Mouse (Mus musculus) embryonic facial prominence, embryonic 10.5 days (tissue): ENCODE data around the gene Mmp11. TPM values are rescaled to one million over a fixed set of nuclear protein-coding genes. Genes with fewer than 3 reads are reported as not detected.

Experiments
- DNase-seq: peaks from one replicate; pipeline ENCODE4 v3.0.0-alpha.2; 2017; ENCODE audit warnings: low spot score
- H3K27ac ChIP-seq: fragments of 300-500 bp; sonication (generic); replicated peaks from 2 replicates; pipeline ENCODE4 v1.5.1; 2016; ENCODE audit warnings: mild to moderate bottlenecking
- H3K27me3 ChIP-seq: fragments of 300-500 bp; sonication (generic); replicated peaks from 2 replicates; pipeline ENCODE4 v1.6.1; 2016; ENCODE audit warnings: low read depth, mild to moderate bottlenecking; ENCODE audit not compliant: poor library complexity, severe bottlenecking
- H3K36me3 ChIP-seq: fragments of 300-500 bp; sonication (generic); replicated peaks from 2 replicates; pipeline ENCODE4 v1.6.1; 2016; ENCODE audit warnings: mild to moderate bottlenecking, moderate library complexity
- H3K4me1 ChIP-seq: fragments of 300-500 bp; sonication (generic); 2 replicates; pipeline ENCODE4 v1.6.1; 2016
- H3K4me3 ChIP-seq: fragments of 300-500 bp; sonication (generic); 2 replicates; pipeline ENCODE4 v1.5.1; 2016; ENCODE audit warnings: mild to moderate bottlenecking, moderate library complexity
- H3K9me3 ChIP-seq: fragments of 300-500 bp; sonication (generic); 2 replicates; pipeline ENCODE4 v1.6.1; 2016; ENCODE audit warnings: mild to moderate bottlenecking
- WGBS: fragments of 180-500 bp; shearing (Covaris S2); methylation state at CpG from one replicate; pipeline ENCODE4 v1.1.7; 2016; 5-methylcytosine and 5-hydroxymethylcytosine counted together
- polyA plus RNA-seq: library from polyadenylated mRNA; unstranded; fragments of >200 nt; fragmentation: Nextera tagmentation; extraction: Ambion mirVana; gene quantifications from 2 replicates; pipeline ENCODE4 v1.2.1, GENCODE M21; 2016

Gene Mmp11
- polyA plus RNA-seq, result 36.7 and 46.4 TPM in 2 replicates

- H3K4me1 ChIP-seq, result peaks cover 57% of the 10 kb centered on the region
- 2% methylated on average over 51 of the region's 51 CpGs for WGBS
- no peak within 1 kb of the TSS for H3K27ac ChIP-seq
- peak within 1 kb of the TSS; percentile 71 for H3K4me3 ChIP-seq
- peak; percentile 84 for DNase-seq
- peaks cover 95% of the 10 kb centered on the region for H3K27me3 ChIP-seq
- H3K9me3 ChIP-seq, result no peaks in the 10 kb centered on the region
- H3K36me3 ChIP-seq, result no peaks in the 10 kb centered on the region
Observed at GRCm38 (mm10) chr10:75935680-75936541, at the start of gene Mmp11. Gene Mmp11, minus strand, starts transcription at chr10:75936496.

GRCm38 (mm10) chr10:75979432-75979831, 43.1 kb upstream of the Mmp11 start:
- Histone ChIP-seq H3K27me3 (no peaks in the 10 kb centered on the region), H3K36me3 (no peaks in the 10 kb centered on the region), H3K9me3 (0 out of 2 replicates have a peak, but pooled peaks cover 3% of the 10 kb centered on the region), H3K4me1 (peaks cover 4% of the 10 kb centered on the region; the same call in 1 of the 2 replicates), H3K4me3 (no peak overlapping the region), H3K27ac (no peak overlapping the region)
- 88% methylated on average over 3 of the region's 3 CpGs for WGBS
- DNase-seq, result no peak

- 87% methylated on average over 5 of the region's 5 CpGs for WGBS
- Histone ChIP-seq H3K4me3 (no peak overlapping the region), H3K9me3 (0 out of 2 replicates have a peak, but pooled peaks cover 3% of the 10 kb centered on the region), H3K27me3 (no peaks in the 10 kb centered on the region), H3K27ac (no peak overlapping the region), H3K36me3 (no peaks in the 10 kb centered on the region), H3K4me1 (peaks cover 4% of the 10 kb centered on the region; the same call in 1 of the 2 replicates)
- DNase-seq, result no peak
Observed at GRCm38 (mm10) chr10:75978835-75979157, 42.5 kb upstream of the Mmp11 start.

- Histone ChIP-seq H3K36me3 (no peaks in the 10 kb centered on the region), H3K27ac (no peak overlapping the region), H3K27me3 (no peaks in the 10 kb centered on the region), H3K9me3 (0 out of 2 replicates have a peak, but pooled peaks cover 3% of the 10 kb centered on the region), H3K4me1 (peaks cover 4% of the 10 kb centered on the region; the same call in 1 of the 2 replicates), H3K4me3 (no peak overlapping the region)
- WGBS, result 49% methylated on average over 10 of the region's 10 CpGs
- DNase-seq, result no peak
Observed at GRCm38 (mm10) chr10:75978119-75978834, 42.0 kb upstream of the Mmp11 start.

GRCm38 (mm10) chr10:75975216-75975615, 38.9 kb upstream of the Mmp11 start:
- 72% methylated on average over 5 of the region's 5 CpGs for WGBS

GRCm38 (mm10) chr10:75973846-75974245, 37.5 kb upstream of the Mmp11 start:
- WGBS, result 90% methylated on average over 10 of the region's 10 CpGs

More at GRCm38 (mm10) chr10:75975216-75975615, 38.9 kb upstream of the Mmp11 start:
- peaks cover 8% of the 10 kb centered on the region; the same call in 1 of the 2 replicates for H3K9me3 ChIP-seq
- no peaks in the 10 kb centered on the region for H3K27me3 ChIP-seq
- DNase-seq, result no peak
- no peak overlapping the region for H3K4me3 ChIP-seq
- peaks cover 4% of the 10 kb centered on the region; the same call in 1 of the 2 replicates for H3K4me1 ChIP-seq
- no peaks in the 10 kb centered on the region for H3K36me3 ChIP-seq
- no peak overlapping the region for H3K27ac ChIP-seq

GRCm38 (mm10) chr10:75954381-75954811, 18.1 kb upstream of the Mmp11 start, which contains the start of gene Gm5134:
Gene Gm5134, plus strand, starts transcription at chr10:75954514.
- 27% methylated on average over 20 of the region's 20 CpGs for WGBS

More at GRCm38 (mm10) chr10:75973846-75974245, 37.5 kb upstream of the Mmp11 start:
- Histone ChIP-seq H3K27ac (no peak overlapping the region), H3K9me3 (peaks cover 8% of the 10 kb centered on the region; the same call in 1 of the 2 replicates), H3K27me3 (no peaks in the 10 kb centered on the region), H3K4me1 (peaks cover 4% of the 10 kb centered on the region; the same call in 1 of the 2 replicates), H3K4me3 (no peak overlapping the region), H3K36me3 (no peaks in the 10 kb centered on the region)
- DNase-seq, result no peak

GRCm38 (mm10) chr10:75951424-75952050, 15.2 kb upstream of the Mmp11 start:
- peak overlapping the region; percentile 79 for H3K27ac ChIP-seq
- H3K36me3 ChIP-seq, result no peaks in the 10 kb centered on the region
- H3K27me3 ChIP-seq, result peaks cover 26% of the 10 kb centered on the region
- H3K9me3 ChIP-seq, result no peaks in the 10 kb centered on the region
- no peak for DNase-seq
- H3K4me3 ChIP-seq, result peak overlapping the region; percentile 65
- peaks cover 27% of the 10 kb centered on the region for H3K4me1 ChIP-seq
- 5% methylated on average over 13 of the region's 13 CpGs for WGBS

More at GRCm38 (mm10) chr10:75954381-75954811, 18.1 kb upstream of the Mmp11 start, which contains the start of gene Gm5134:
- H3K4me1 ChIP-seq, result peaks cover 27% of the 10 kb centered on the region
- H3K36me3 ChIP-seq, result no peaks in the 10 kb centered on the region
- peak within 1 kb of the TSS; percentile 45 for H3K4me3 ChIP-seq
- H3K9me3 ChIP-seq, result no peaks in the 10 kb centered on the region
- DNase-seq, result no peak
- H3K27me3 ChIP-seq, result peaks cover 17% of the 10 kb centered on the region
- no peak within 1 kb of the TSS; the same call in 1 of the 2 replicates for H3K27ac ChIP-seq

GRCm38 (mm10) chr10:75950791-75951210, 14.5 kb upstream of the Mmp11 start:
- H3K27ac ChIP-seq, result peak overlapping the region; percentile 79
- 1% methylated on average over 23 of the region's 23 CpGs for WGBS
- H3K27me3 ChIP-seq, result peaks cover 26% of the 10 kb centered on the region
- H3K9me3 ChIP-seq, result no peaks in the 10 kb centered on the region
- no peaks in the 10 kb centered on the region for H3K36me3 ChIP-seq
- peaks cover 27% of the 10 kb centered on the region for H3K4me1 ChIP-seq
- DNase-seq, result peak; percentile 64
- H3K4me3 ChIP-seq, result peak overlapping the region; percentile 65

GRCm38 (mm10) chr10:75949053-75950045, 13.1 kb upstream of the Mmp11 start:
- Histone ChIP-seq H3K4me3 (no peak overlapping the region), H3K36me3 (no peaks in the 10 kb centered on the region), H3K27ac (no peak overlapping the region), H3K4me1 (peaks cover 24% of the 10 kb centered on the region), H3K27me3 (peaks cover 26% of the 10 kb centered on the region), H3K9me3 (no peaks in the 10 kb centered on the region)
- WGBS, result 80% methylated on average over 22 of the region's 22 CpGs
- DNase-seq, result no peak

GRCm38 (mm10) chr10:75948079-75948478, 11.8 kb upstream of the Mmp11 start:
- H3K27ac ChIP-seq, result no peak overlapping the region
- H3K27me3 ChIP-seq, result peaks cover 27% of the 10 kb centered on the region
- H3K4me1 ChIP-seq, result peaks cover 26% of the 10 kb centered on the region
- WGBS, result 76% methylated on average over 5 of the region's 5 CpGs
- no peaks in the 10 kb centered on the region for H3K36me3 ChIP-seq
- no peak overlapping the region for H3K4me3 ChIP-seq
- DNase-seq, result no peak
- H3K9me3 ChIP-seq, result no peaks in the 10 kb centered on the region
